Mouse (Mus musculus) neural tube, embryonic 10.5 days (tissue): ENCODE data around the gene Tbkbp1.
"Not testable (repeated sequence)": the region's sequence is repeated elsewhere in the genome, so short reads cannot be mapped to it uniquely, and the experiment has no call there.

ENCODE experiments used
- DNase-seq: peaks from one replicate; pipeline ENCODE4 v3.0.0-alpha.2; 2017; ENCODE audit warnings: low spot score; ENCODE audit errors: extremely low spot score

The Tbkbp1 gene

GRCm38 (mm10) chr11:97151343-97151801, at the start of gene Tbkbp1:
Gene Tbkbp1, minus strand, starts transcription at chr11:97151495.
- DNase-seq, result peak; percentile 62

- no peak for DNase-seq
These were observed 48.2 kb upstream of the Tbkbp1 start for GRCm38 (mm10) chr11:97199519-97199918.

DNA sequence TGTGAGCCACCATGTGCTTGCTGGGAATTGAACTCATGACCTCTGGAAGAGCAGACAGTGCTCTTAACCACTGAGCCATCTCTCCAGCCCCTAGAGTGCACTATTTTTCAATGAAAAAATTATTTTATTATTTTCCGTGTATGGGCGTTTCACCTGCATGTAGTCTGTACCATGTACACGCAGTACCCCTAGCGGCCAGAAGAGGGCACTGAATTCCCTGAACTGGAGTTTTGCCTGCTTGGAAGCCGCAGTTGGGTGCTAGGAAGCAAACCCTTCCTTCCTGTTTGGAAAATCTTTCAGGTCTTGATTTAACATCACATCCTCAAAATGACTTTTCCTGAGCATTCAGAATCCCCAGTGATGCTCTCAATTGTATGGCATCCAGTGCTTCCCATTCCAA, 47.3 kb upstream of the Tbkbp1 start:
- DNase-seq, result peak; percentile 71

DNA sequence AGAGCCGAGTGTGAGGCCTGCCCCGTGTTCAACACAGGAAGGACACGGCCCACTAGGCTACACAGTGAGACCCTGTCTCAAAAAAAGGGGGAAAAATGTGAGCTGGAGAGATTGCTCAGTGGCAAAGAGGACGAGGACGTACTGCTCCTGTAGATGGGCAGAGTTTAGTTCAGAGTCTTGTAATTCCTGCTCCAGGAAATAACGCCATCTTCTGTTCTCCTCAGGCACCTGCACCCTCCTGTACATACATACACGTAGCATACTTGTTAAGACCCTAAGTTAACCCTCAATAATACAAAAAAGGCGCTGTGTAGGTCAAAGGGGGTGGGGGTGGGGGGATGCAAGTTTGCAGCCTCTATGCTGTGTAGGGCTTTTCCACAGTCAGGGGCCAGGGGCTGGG, 45.7 kb upstream of the Tbkbp1 start:
- no peak for DNase-seq

GRCm38 (mm10) chr11:97196541-97196940, 45.2 kb upstream of the Tbkbp1 start:
- no peak for DNase-seq

GRCm38 (mm10) chr11:97192621-97192951, 41.3 kb upstream of the Tbkbp1 start:
- DNase-seq, result no peak

DNA sequence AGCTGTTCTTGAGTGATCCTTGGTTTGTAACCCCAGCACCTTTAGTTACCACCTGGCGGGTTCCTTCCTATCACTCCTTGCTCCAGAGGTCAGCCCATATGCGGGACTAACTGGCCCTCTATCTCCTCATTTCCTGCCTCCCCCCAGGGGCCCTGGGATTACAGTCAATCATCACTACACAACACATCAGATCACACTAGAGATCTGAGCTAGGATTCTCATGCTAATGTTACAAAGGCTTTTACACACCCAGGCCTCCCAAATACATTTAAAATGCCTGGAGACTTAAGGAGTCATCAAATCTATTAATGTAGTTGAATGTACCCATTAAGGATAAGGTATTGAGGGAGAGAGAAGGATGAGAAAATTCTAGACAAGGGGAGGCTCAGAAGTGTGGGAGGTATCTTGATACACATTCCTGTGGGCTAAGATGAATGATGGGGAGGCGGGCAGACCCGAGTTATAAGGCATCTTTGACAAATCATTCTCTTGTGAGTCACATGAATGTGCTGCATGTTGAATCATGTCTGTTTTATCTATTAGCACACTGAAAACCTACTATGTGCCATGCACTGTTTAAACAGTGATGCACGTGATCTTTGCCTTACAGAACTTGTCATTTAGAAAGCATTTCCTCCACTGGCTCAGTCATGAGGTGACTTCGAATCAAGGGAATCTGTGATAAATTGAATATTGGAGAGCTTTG, 40.8 kb upstream of the Tbkbp1 start:
- DNase-seq, result no peak

- DNase-seq, result no peak
These were observed 39.7 kb upstream of the Tbkbp1 start for GRCm38 (mm10) chr11:97190992-97191391.

- DNase-seq, result not testable (repeated sequence)
These were observed 38.4 kb upstream of the Tbkbp1 start for GRCm38 (mm10) chr11:97189645-97190044.

GRCm38 (mm10) chr11:97189231-97189630, 37.9 kb upstream of the Tbkbp1 start:
- no peak for DNase-seq

GRCm38 (mm10) chr11:97188643-97188955, 37.3 kb upstream of the Tbkbp1 start:
- DNase-seq, result no peak

DNA sequence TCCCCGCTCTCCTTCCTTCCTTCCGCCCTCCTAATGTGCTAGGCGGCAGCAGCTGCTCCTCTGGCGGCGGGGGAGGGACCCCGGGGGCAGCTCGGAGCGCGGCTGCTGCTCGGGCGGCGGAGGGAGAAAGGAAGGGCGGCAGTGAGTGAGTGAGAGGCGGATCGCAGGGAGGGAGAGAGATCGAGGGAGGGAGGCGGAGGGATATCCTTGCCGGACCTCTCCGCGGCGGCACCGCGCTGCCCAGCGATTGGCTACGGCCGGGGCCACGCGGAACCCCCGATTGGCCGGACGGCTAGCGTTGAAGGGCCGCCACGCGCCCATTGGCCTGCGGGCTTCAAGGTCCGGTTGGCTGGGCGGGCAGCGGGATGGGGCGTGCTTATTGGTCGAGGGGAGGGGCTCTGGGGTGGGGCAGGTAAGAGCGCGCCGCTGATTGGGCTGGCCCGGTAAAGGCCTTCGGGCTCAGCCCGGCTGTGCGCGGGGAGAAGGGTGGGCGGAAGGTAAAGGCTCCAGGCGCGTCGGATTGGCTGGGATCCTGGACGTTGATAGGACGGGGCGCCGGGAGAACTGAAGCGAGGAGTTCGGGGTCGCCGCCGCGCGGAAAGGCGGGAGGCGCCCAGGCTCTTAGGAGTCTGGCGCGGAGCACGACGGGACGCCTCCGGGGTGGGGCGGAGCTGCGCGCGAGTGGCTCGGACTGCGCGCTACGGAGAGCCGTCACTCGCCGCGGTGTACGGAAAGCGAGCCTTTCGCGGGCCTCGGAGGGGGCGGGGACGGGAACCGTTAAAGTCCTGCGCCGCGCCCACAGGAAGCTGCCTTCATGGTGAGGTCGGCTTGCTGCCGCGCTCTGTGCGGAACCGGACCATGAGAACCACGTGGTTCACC, 36.7 kb upstream of the Tbkbp1 start, which contains the start of gene Kpnb1:
Kpnb1 (minus strand) TSS at position 118 of the 879 bp plus-strand sequence.
- DNase-seq, result peak; percentile 98

GRCm38 (mm10) chr11:97186947-97187763, 35.9 kb upstream of the Tbkbp1 start:
- peak; percentile 98 for DNase-seq

GRCm38 (mm10) chr11:97185704-97186614, 34.7 kb upstream of the Tbkbp1 start:
- no peak for DNase-seq

- DNase-seq, result no peak
These were observed 33.6 kb upstream of the Tbkbp1 start for GRCm38 (mm10) chr11:97184875-97185274.

DNA sequence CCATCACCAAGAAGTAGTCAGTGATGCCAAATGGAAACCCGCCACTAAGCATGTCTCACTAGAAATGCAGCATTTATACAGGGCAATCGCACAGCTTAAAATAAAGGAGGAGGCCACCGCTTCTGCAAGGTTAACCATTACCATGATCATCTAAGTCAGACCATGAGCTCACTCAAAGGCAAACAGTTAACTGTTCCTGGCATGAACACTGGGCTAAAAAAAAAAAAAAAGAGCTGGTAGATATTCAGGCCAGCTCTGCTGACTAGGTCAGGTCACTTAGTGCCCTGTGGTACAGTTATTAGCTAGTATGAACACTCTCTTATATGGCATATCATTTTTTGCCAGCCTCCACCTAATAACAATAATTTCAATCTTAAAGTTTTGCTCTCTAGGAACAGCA, 31.2 kb upstream of the Tbkbp1 start:
- DNase-seq, result no peak

DNA sequence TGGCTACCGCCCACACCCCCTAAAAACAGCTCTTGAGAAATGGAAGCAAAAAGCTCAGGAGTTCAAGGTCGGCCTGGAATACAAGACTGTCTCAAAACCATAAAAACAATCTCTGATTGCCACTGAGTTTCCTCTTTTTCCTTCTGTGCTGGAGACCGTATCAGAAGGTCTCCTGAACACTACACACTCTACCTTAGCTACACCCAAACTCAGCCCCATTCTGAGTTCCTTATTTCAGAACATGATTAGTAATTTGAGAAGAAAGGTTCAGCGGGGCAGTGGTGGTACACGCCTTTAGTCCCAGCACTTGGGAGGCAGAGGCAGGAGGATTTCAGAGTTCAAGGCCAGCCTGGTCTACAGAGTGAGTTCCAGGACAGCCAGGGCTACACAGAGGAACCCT, 29.8 kb upstream of the Tbkbp1 start:
- no peak for DNase-seq

- no peak for DNase-seq
These were observed 26.9 kb upstream of the Tbkbp1 start for GRCm38 (mm10) chr11:97178198-97178597.

DNA sequence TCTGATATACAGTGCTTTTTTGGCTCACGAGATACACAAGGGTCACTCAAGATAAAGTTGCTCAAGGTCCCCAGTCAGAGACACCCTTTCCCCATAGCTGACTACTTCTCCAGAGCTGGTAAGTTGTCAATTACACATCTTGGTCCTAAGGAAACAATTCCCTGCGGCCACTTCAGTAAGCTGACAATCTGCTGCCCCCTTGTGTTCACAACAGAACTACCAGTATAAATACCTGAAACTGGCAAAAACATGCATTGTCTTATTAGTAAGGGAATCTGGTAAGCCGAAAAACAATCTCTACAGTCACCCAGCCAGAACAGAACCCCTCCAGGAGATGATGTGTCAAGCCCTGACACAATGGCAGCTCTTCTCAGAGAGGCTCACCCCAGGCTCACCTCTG, 25.6 kb upstream of the Tbkbp1 start:
- no peak for DNase-seq

- no peak for DNase-seq
These were observed 24.2 kb upstream of the Tbkbp1 start for GRCm38 (mm10) chr11:97175499-97175898.

DNA sequence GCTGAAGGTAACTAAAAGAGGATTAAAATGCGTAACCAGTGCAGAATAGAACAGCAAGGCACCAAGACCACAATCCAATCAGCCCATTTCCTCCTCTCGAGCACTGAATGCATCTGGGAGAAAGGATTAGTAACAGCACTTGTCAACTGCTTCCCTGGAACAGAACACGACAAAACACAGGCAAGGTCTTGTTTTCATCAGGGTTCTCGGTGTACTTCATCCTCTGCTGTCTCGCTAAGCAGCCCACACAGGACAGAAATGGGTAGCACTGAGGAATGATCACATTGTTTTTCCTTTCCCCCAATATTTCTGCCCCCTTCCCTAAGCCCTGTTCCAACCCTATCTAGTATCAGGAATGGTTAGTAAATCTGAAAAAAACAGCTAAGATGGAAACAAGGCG, 9.0 kb upstream of the Tbkbp1 start:
- no peak for DNase-seq
